Mouse (Mus musculus) lung, adult 2 months (tissue): Measurements from ENCODE around the gene Traf3ip3.

ENCODE experiments used
- CTCF ChIP-seq: fragments of 200-500 bp; IDR thresholded peaks from 2 replicates; pipeline ENCODE4 v1.5.1; 2011; ENCODE audit warnings: mild to moderate bottlenecking, low read length, control low read depth; ENCODE audit not compliant: insufficient read depth
- POLR2A ChIP-seq: fragments of 200-500 bp; IDR thresholded peaks from 2 replicates; pipeline ENCODE4 v1.6.1; 2011; ENCODE audit warnings: low read depth, mild to moderate bottlenecking, control low read depth, low read length, borderline replicate concordance; ENCODE audit errors: extremely low read depth

DNA sequence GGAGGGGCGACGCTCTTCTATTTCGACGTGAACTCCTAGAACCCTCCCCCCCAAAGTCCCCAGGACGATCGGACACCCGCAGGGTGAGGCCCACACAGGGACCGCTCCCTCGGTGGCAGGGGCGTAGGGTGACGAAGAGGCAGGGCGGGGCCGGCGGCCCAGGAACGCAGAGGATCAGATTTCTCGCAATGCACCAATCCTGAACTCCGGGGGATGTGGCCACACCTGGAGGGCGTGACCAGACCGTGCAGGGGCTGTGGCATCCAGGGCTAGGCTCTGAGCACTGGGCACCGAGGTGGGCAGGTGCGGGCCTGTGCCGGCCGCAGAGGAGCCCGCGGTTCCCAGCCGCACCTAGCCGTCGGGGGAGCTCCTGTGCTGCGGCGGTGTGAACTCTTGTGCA, 48.6 kb downstream of the Traf3ip3 start, which contains the start of gene Irf6:
- TF ChIP-seq CTCF (no peak), POLR2A (peak; percentile 62; the same call in 1 of the 2 replicates)
